ENCODE assay signal across 7 mouse cellular contexts in genomic region chr11:5803551-5803981, GRCm38 (mm10). TPM values are rescaled to one million over a fixed set of nuclear protein-coding genes. Genes with fewer than 3 reads are reported as not detected.
DNase-seq lines count a peak whose midpoint lies in the region; ATAC-seq and TF ChIP-seq lines count a peak whose summit lies in the region.

Gene Pgam2, minus strand, starts transcription at chr11:5803733.

- peaks cover 6% of the 10 kb centered on the region; the same call in 1 of the 2 replicates for H3K9me3 ChIP-seq in midbrain, embryonic 10.5 days (replicated peaks)
- H3K9me3 ChIP-seq in midbrain, postnatal 0 days (ENCODE audit: low read length), result no peaks in the 10 kb centered on the region
- H3K9me3 ChIP-seq in forebrain, embryonic 15.5 days, result no peaks in the 10 kb centered on the region
- no peaks in the 10 kb centered on the region for H3K9me3 ChIP-seq in heart, postnatal 0 days (replicated peaks; ENCODE audit: control insufficient read depth, low read length)
- no peaks in the 10 kb centered on the region for H3K9me3 ChIP-seq in limb, embryonic 13.5 days

- no peak for ATAC-seq in midbrain, postnatal 0 days (ENCODE audit: low FRiP score)
- ATAC-seq in forebrain, embryonic 15.5 days (replicated peaks), result 0 out of 2 replicates have a peak, but pooled peaks have one; percentile 46
- ATAC-seq in heart, postnatal 0 days (ENCODE audit: insufficient read depth, low read depth), result peak; percentile 91
- peak; percentile 74 for ATAC-seq in limb, embryonic 13.5 days (ENCODE audit: low FRiP score, low read depth)

- no peak for TF ChIP-seq CTCF in midbrain, postnatal 0 days (IDR thresholded peaks at IDR 0.05)
- no peak for TF ChIP-seq CTCF in heart, postnatal 0 days (IDR thresholded peaks at IDR 0.05; ENCODE audit: low read depth)

- no peaks in the 10 kb centered on the region for H3K27me3 ChIP-seq in midbrain, embryonic 10.5 days (ENCODE audit: low read depth, poor library complexity, severe bottlenecking)
- no peaks in the 10 kb centered on the region for H3K27me3 ChIP-seq in midbrain, postnatal 0 days (ENCODE audit: insufficient read depth, low read length)
- no peaks in the 10 kb centered on the region for H3K27me3 ChIP-seq in forebrain, embryonic 15.5 days
- no peaks in the 10 kb centered on the region for H3K27me3 ChIP-seq in heart, postnatal 0 days (ENCODE audit: control insufficient read depth, insufficient read depth, low read length)
- H3K27me3 ChIP-seq in limb, embryonic 13.5 days, result no peaks in the 10 kb centered on the region

- TF ChIP-seq EP300 in heart, postnatal 0 days (IDR thresholded peaks at IDR 0.05; ENCODE audit: low read depth), result peak; percentile 86

- no peak within 1 kb of the TSS for H3K4me2 ChIP-seq in midbrain, postnatal 0 days (ENCODE audit: low read depth, low read length, poor library complexity, severe bottlenecking)
- H3K4me2 ChIP-seq in forebrain, embryonic 15.5 days (replicated peaks), result no peak within 1 kb of the TSS
- H3K4me2 ChIP-seq in heart, postnatal 0 days (ENCODE audit: low read depth, low read length), result peak within 1 kb of the TSS; percentile 65
- peak within 1 kb of the TSS; percentile 46 for H3K4me2 ChIP-seq in limb, embryonic 13.5 days (replicated peaks)

- peaks cover 32% of the 10 kb centered on the region for H3K36me3 ChIP-seq in midbrain, embryonic 10.5 days
- peaks cover 30% of the 10 kb centered on the region for H3K36me3 ChIP-seq in midbrain, postnatal 0 days (ENCODE audit: insufficient read depth, low read length)
- peaks cover 27% of the 10 kb centered on the region for H3K36me3 ChIP-seq in forebrain, embryonic 15.5 days
- peaks cover 25% of the 10 kb centered on the region for H3K36me3 ChIP-seq in heart, postnatal 0 days (replicated peaks; ENCODE audit: control insufficient read depth, insufficient read depth, low read length)
- peaks cover 31% of the 10 kb centered on the region for H3K36me3 ChIP-seq in limb, embryonic 13.5 days

- H3K9ac ChIP-seq in midbrain, postnatal 0 days (replicated peaks; ENCODE audit: low read length, poor library complexity, severe bottlenecking), result no peak within 1 kb of the TSS
- no peak within 1 kb of the TSS for H3K9ac ChIP-seq in forebrain, embryonic 15.5 days (replicated peaks)
- peak within 1 kb of the TSS; percentile 78 for H3K9ac ChIP-seq in heart, postnatal 0 days (replicated peaks; ENCODE audit: low read depth, low read length)
- peak within 1 kb of the TSS; percentile 45 for H3K9ac ChIP-seq in limb, embryonic 13.5 days

- peaks cover 12% of the 10 kb centered on the region for H3K4me1 ChIP-seq in midbrain, embryonic 10.5 days
- H3K4me1 ChIP-seq in midbrain, postnatal 0 days (ENCODE audit: insufficient read depth, low read length), result 0 out of 2 replicates have a peak, but pooled peaks cover 5% of the 10 kb centered on the region
- no peaks in the 10 kb centered on the region for H3K4me1 ChIP-seq in forebrain, embryonic 15.5 days
- peaks cover 18% of the 10 kb centered on the region for H3K4me1 ChIP-seq in heart, postnatal 0 days (ENCODE audit: control insufficient read depth, insufficient read depth)
- H3K4me1 ChIP-seq in limb, embryonic 13.5 days, result peaks cover 29% of the 10 kb centered on the region

- no peak within 1 kb of the TSS for H3K4me3 ChIP-seq in midbrain, embryonic 10.5 days
- no peak within 1 kb of the TSS for H3K4me3 ChIP-seq in midbrain, postnatal 0 days (ENCODE audit: low read depth, low read length)
- H3K4me3 ChIP-seq in forebrain, embryonic 15.5 days, result no peak within 1 kb of the TSS
- peak within 1 kb of the TSS; percentile 58 for H3K4me3 ChIP-seq in heart, postnatal 0 days (ENCODE audit: low read depth, low read length)
- peak within 1 kb of the TSS; percentile 21 for H3K4me3 ChIP-seq in limb, embryonic 13.5 days

- DNase-seq in midbrain, embryonic 10.5 days (ENCODE audit: low spot score), result no peak
- DNase-seq in midbrain, postnatal 0 days (ENCODE audit: low spot score), result no peak
- peak; percentile 93 for DNase-seq in heart, postnatal 0 days (ENCODE audit: low spot score)
- no peak for DNase-seq in adrenal gland, adult 2 months
- no peak for DNase-seq in Muller cell, postnatal 12 days (ENCODE audit: inconsistent ontology term)

- 64% methylated on average over 8 of the region's 8 CpGs for WGBS in midbrain, embryonic 10.5 days
- WGBS in midbrain, postnatal 0 days, result 46% methylated on average over 8 of the region's 8 CpGs
- 51% methylated on average over 8 of the region's 8 CpGs for WGBS in forebrain, embryonic 15.5 days
- 16% methylated on average over 8 of the region's 8 CpGs for WGBS in heart, postnatal 0 days
- 31% methylated on average over 8 of the region's 8 CpGs for WGBS in limb, embryonic 13.5 days

- 0 out of 2 replicates have a peak within 1 kb of the TSS, but pooled peaks have one; percentile 17 for H3K27ac ChIP-seq in midbrain, embryonic 10.5 days (replicated peaks)
- H3K27ac ChIP-seq in midbrain, postnatal 0 days (ENCODE audit: low read depth, low read length), result no peak within 1 kb of the TSS
- no peak within 1 kb of the TSS for H3K27ac ChIP-seq in forebrain, embryonic 15.5 days (replicated peaks)
- H3K27ac ChIP-seq in heart, postnatal 0 days (ENCODE audit: low read depth), result peak within 1 kb of the TSS; percentile 86
- H3K27ac ChIP-seq in limb, embryonic 13.5 days, result no peak within 1 kb of the TSS

RNA-seq across cellular contexts. Expression of gene Pgam2, which starts in this region (rescaled TPM):
- polyA plus RNA-seq in midbrain, embryonic 10.5 days (2016; fragmentation: Nextera tagmentation; extraction: Ambion mirVana), result 2.5 and 5.5 TPM in 2 replicates
- total RNA-seq in midbrain, postnatal 0 days (2014; rRNA removed), result not detected in 2 replicates
- 2.9 and 3.8 TPM in 2 replicates for polyA plus RNA-seq in midbrain, postnatal 0 days (2015; fragmentation: Nextera tagmentation; extraction: Ambion mirVana)
- polyA plus RNA-seq in forebrain, embryonic 15.5 days (2015; fragmentation: Nextera tagmentation; extraction: Ambion mirVana), result 1.9 and 3.1 TPM in 2 replicates
- total RNA-seq in heart, postnatal 0 days (2014; rRNA removed; ENCODE audit: low replicate concordance), result 734 and 862 TPM in 2 replicates
- polyA plus RNA-seq in heart, postnatal 0 days (2015; fragmentation: Nextera tagmentation; extraction: Ambion mirVana), result 1,513 and 1,614 TPM in 2 replicates
- polyA plus RNA-seq in limb, embryonic 13.5 days (2015; fragmentation: Nextera tagmentation; extraction: Ambion mirVana), result 57.5 and 63.3 TPM in 2 replicates
- total RNA-seq in adrenal gland, adult 2 months (2021), result not detected
- polyA plus RNA-seq in adrenal gland, adult 2 months (2012; rRNA removed), result not detected in 2 replicates

Comparison
In these comparisons a context has a peak if more than half of its experiments do, and no peak if none do; other contexts are left out.
1. RNA of gene Pgam2 (total RNA-seq): 734 to 862 TPM in heart, postnatal 0 days; not detected in adrenal gland, adult 2 months and not detected in midbrain, postnatal 0 days; every median in the first group is over 100 times any median in the second.
2. RNA of gene Pgam2 (polyA plus RNA-seq): 1,513 to 1,614 TPM in heart, postnatal 0 days; 57.5 to 63.3 TPM in limb, embryonic 13.5 days, 2.9 to 3.8 TPM in midbrain, postnatal 0 days, 2.5 to 5.5 TPM in midbrain, embryonic 10.5 days, 1.9 to 3.1 TPM in forebrain, embryonic 15.5 days and not detected in adrenal gland, adult 2 months; every median in the first group is over 10 times any median in the second.
3. H3K27ac ChIP-seq: peak in midbrain, embryonic 10.5 days (single experiment) and heart, postnatal 0 days (single experiment); none in midbrain, postnatal 0 days (single experiment), forebrain, embryonic 15.5 days (single experiment) and limb, embryonic 13.5 days (single experiment).
4. H3K4me3 ChIP-seq: peak in heart, postnatal 0 days (single experiment) and limb, embryonic 13.5 days (single experiment); none in midbrain, embryonic 10.5 days (single experiment), midbrain, postnatal 0 days (single experiment) and forebrain, embryonic 15.5 days (single experiment).
5. H3K4me2 ChIP-seq: peak in heart, postnatal 0 days (single experiment) and limb, embryonic 13.5 days (single experiment); none in midbrain, postnatal 0 days (single experiment) and forebrain, embryonic 15.5 days (single experiment).
6. H3K9ac ChIP-seq: peak in heart, postnatal 0 days (single experiment) and limb, embryonic 13.5 days (single experiment); none in midbrain, postnatal 0 days (single experiment) and forebrain, embryonic 15.5 days (single experiment).